Mouse (Mus musculus) liver, embryonic 14.5 days (tissue): ENCODE results near the gene Col26a1. TPM values are rescaled to one million over a fixed set of nuclear protein-coding genes. Genes with fewer than 3 reads are reported as not detected.

ENCODE experiments used
- ATAC-seq: fragments of 200-750 bp; cut with Nextera tagmentation; 2 replicates; pipeline ENCODE4 v1.8.0; 2017; ENCODE audit warnings: moderate number of reproducible peaks, mild to moderate bottlenecking, moderate library complexity; ENCODE audit not compliant: insufficient read depth
- DNase-seq, 3 experiments: peaks; one replicate each; pipeline ENCODE4 v3.0.0-alpha.2; 2012 to 2013; ENCODE audit warnings: low read depth in 3 of 3, low spot score in 3 of 3
- H3K27ac ChIP-seq: fragments of 300-500 bp; sonication (generic); 2 replicates; pipeline ENCODE4 v1.5.1; 2014; ENCODE audit warnings: moderate library complexity, mild to moderate bottlenecking, control low read depth, inconsistent platforms
- H3K27me3 ChIP-seq: fragments of 300-500 bp; sonication (generic); 2 replicates; pipeline ENCODE4 v1.6.1; 2014; ENCODE audit warnings: mild to moderate bottlenecking, low read length, moderate library complexity; ENCODE audit not compliant: control insufficient read depth, insufficient read depth
- H3K36me3 ChIP-seq: fragments of 300-500 bp; sonication (generic); replicated peaks from 2 replicates; pipeline ENCODE4 v1.6.1; 2014; ENCODE audit warnings: low read depth; ENCODE audit not compliant: control insufficient read depth, insufficient read depth
- H3K4me1 ChIP-seq, 2 experiments: fragments of 200-500 bp in 1 of 2; fragments of 300-500 bp in 1 of 2; sonication (generic) in 1 of 2; replicated peaks; 2 replicates each; pipeline ENCODE4 v1.6.1; 2012 to 2014; ENCODE audit warnings: antibody characterized with exemption in 1 of 2, inconsistent platforms in 1 of 2, low read length in 1 of 2; ENCODE audit not compliant: control insufficient read depth in 2 of 2, insufficient read depth in 2 of 2
- H3K4me2 ChIP-seq: fragments of 300-500 bp; sonication (generic); 2 replicates; pipeline ENCODE4 v1.6.1; 2014; ENCODE audit warnings: low read depth, mild to moderate bottlenecking, control low read depth, moderate library complexity
- H3K4me3 ChIP-seq, 2 experiments: fragments of 200-500 bp in 1 of 2; fragments of 300-500 bp in 1 of 2; sonication (generic) in 1 of 2; 2 replicates each; pipeline ENCODE4 v1.5.1; 2012 to 2014; ENCODE audit warnings: low read depth in 2 of 2, low read length in 2 of 2, mild to moderate bottlenecking in 2 of 2, control low read depth in 1 of 2, inconsistent platforms in 1 of 2, moderate library complexity in 1 of 2; ENCODE audit not compliant: insufficient read depth in 1 of 2
- H3K9ac ChIP-seq: fragments of 300-500 bp; sonication (generic); replicated peaks from 2 replicates; pipeline ENCODE4 v1.6.1; 2014; ENCODE audit warnings: mild to moderate bottlenecking, control low read depth, moderate library complexity
- H3K9me3 ChIP-seq: fragments of 300-500 bp; sonication (generic); 2 replicates; pipeline ENCODE4 v1.6.1; 2016; ENCODE audit warnings: low read length, mixed read lengths; ENCODE audit not compliant: control insufficient read depth
- CTCF ChIP-seq: IDR thresholded peaks from 2 replicates; pipeline ENCODE4 v1.5.1; 2016; ENCODE audit warnings: antibody characterized with exemption, low read depth, control low read depth
- EP300 ChIP-seq: IDR thresholded peaks from 2 replicates; pipeline ENCODE4 v1.6.1; 2016; ENCODE audit warnings: antibody characterized with exemption, low read depth
- WGBS: fragments of 180-500 bp; shearing (Covaris S2); extraction: QIAGEN DNeasy Blood & Tissue Kit; methylation state at CpG from one replicate; pipeline ENCODE4 v1.1.7; 2014; ENCODE audit not compliant: insufficient replicate concordance; 5-methylcytosine and 5-hydroxymethylcytosine counted together
- polyA plus RNA-seq, 2 experiments: library from polyadenylated mRNA; depleted of rRNA in 1 of 2; stranded (reverse) in 1 of 2; unstranded in 1 of 2; fragments of >200 nt; fragmentation: Nextera tagmentation in 1 of 2; extraction: Ambion mirVana in 1 of 2; gene quantifications; 2 replicates each; pipeline versions ENCODE4 v1.2.1 to v1.2.3; 2012 to 2014

The Col26a1 gene
- polyA plus RNA-seq, 2 experiments: 0.06 to 0.18 TPM

DNA sequence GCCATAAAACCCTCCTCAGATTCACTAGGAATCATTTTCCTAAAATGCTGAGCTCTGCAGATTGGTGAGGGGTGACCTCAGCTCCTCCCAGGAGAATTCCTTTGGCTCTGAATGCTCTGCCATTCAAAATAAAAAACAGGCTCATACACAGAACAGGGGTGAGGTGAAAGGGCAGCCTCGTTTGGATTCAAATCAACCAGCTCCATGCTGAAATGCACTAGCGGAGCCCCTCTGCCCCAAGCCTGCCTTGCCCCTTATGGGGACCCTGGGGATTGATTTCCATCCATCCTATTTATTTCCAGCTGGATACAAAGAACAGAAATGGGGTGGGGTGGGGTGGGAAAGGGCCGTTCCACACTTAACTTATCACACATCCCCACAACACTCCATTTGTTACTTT lies 52.9 kb downstream of the Col26a1 start:
- no peak for TF ChIP-seq EP300
- no peak for TF ChIP-seq CTCF
- Histone ChIP-seq H3K4me2 (no peak overlapping the region), H3K4me3 (no peak overlapping the region), H3K27me3 (no peaks in the 10 kb centered on the region), H3K27ac (no peak overlapping the region), H3K4me1 (no peaks in the 10 kb centered on the region; a peak in 1 of 4 replicates), H3K9ac (no peak overlapping the region), H3K36me3 (no peaks in the 10 kb centered on the region), H3K9me3 (no peaks in the 10 kb centered on the region)
- ATAC-seq (no peak), DNase-seq (no peak)
- WGBS: 64% methylated on average over 3 of the region's 3 CpGs

DNA sequence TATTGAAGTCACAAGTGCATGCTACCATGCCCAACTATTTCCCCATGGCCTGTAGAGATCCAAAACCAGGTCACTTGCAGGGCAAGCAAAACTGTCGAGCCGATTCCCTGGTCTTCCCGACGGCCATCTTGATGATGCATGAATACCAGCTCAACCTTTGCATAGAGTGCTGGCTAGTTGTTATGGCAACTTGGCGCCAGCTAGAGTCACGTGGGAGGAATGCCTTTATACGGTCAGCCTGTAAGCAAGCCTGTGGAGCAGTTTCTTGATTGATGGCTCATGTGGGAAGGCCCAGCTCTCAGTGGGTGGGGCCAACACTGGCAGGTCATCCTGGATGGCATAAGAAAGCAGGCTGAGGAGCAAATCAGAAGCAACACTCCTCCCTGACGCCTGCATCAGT lies 61.0 kb downstream of the Col26a1 start:
- Histone ChIP-seq H3K4me3 (no peak overlapping the region), H3K27me3 (no peaks in the 10 kb centered on the region), H3K4me2 (no peak overlapping the region), H3K9me3 (no peaks in the 10 kb centered on the region), H3K36me3 (no peaks in the 10 kb centered on the region), H3K27ac (no peak overlapping the region), H3K9ac (no peak overlapping the region), H3K4me1 (no peaks in the 10 kb centered on the region)
- WGBS: 63% methylated on average over 8 of the region's 8 CpGs
- TF ChIP-seq CTCF: no peak
- no peak for TF ChIP-seq EP300
- DNase-seq (no peak), ATAC-seq (no peak)

GRCm38 (mm10) chr5:136820911-136821310 lies 62.1 kb downstream of the Col26a1 start:
- no peak for ATAC-seq
- Histone ChIP-seq H3K4me2 (no peak overlapping the region), H3K27ac (no peak overlapping the region), H3K4me1 (no peaks in the 10 kb centered on the region), H3K9me3 (no peaks in the 10 kb centered on the region), H3K36me3 (no peaks in the 10 kb centered on the region), H3K9ac (no peak overlapping the region), H3K4me3 (no peak overlapping the region), H3K27me3 (no peaks in the 10 kb centered on the region)
- WGBS: 61% methylated on average over 2 of the region's 2 CpGs
- DNase-seq: no peak
- TF ChIP-seq CTCF (no peak), EP300 (no peak)

GRCm38 (mm10) chr5:136819686-136820085 lies 63.3 kb downstream of the Col26a1 start:
- no peaks in the 10 kb centered on the region for H3K27me3 ChIP-seq

DNA sequence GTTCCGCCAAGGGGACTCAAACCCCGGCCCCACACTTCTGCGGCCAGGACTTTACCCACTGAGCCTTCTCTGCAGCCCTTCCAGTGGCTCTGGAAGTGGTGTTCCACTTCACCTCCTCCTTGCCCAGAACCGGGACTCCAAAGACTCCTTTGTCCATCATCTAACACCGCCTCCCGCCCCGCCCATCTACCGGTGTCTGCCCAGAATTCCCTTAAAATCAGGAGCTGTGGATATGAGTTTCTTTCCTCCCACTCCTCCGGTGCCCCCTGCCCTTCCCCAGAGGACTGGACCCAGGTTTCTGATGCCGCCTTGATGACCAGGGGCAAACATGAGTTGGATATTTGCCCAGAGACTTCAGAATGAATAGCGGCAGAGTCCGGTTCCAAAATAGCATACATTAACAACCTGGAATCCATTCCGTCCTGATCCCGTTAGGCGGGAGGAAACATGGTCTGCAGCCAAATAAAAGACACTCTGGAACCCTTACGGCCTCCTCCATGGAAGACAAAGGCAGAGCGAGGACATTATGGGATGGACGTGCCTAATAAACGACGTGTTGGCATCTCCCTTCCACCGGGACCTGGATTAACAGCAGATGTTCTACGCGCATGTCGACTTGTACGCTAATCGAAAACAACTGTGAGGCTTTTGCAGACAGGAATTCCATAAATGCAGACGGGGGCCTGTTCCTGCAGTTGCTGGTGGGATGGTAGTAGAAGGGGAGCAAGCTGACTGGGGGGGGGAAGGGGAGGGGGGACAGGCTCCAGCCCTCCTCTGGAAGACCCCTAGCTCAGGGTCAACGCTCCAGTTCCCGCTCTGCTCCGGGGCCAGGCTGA lies 72.3 kb downstream of the Col26a1 start:
- Histone ChIP-seq H3K4me2 (no peak overlapping the region), H3K27ac (no peak overlapping the region), H3K36me3 (no peaks in the 10 kb centered on the region), H3K4me1 (no peaks in the 10 kb centered on the region; a peak in 1 of 4 replicates), H3K9ac (no peak overlapping the region), H3K4me3 (no peak overlapping the region), H3K27me3 (no peaks in the 10 kb centered on the region), H3K9me3 (no peaks in the 10 kb centered on the region)
- no peak for ATAC-seq
- 61% methylated on average over 30 of the region's 30 CpGs for WGBS
- DNase-seq: no peak
- TF ChIP-seq EP300 (no peak), CTCF (no peak)

More at GRCm38 (mm10) chr5:136819686-136820085, 63.3 kb downstream of the Col26a1 start:
- DNase-seq: no peak
- ATAC-seq: no peak
- Histone ChIP-seq H3K4me3 (no peak overlapping the region), H3K36me3 (no peaks in the 10 kb centered on the region), H3K27ac (no peak overlapping the region), H3K4me2 (no peak overlapping the region), H3K9me3 (no peaks in the 10 kb centered on the region), H3K9ac (no peak overlapping the region), H3K4me1 (no peaks in the 10 kb centered on the region)
- WGBS: 57% methylated on average over 11 of the region's 11 CpGs
- TF ChIP-seq CTCF (no peak), EP300 (no peak)
